Mouse (Mus musculus): ENCODE results near the gene Kirrel3. TPM values are rescaled to one million over a fixed set of nuclear protein-coding genes. Genes with fewer than 3 reads are reported as not detected.

Gene Kirrel3
- polyA plus RNA-seq, 1 experiment, result not detected

- Histone ChIP-seq H3K36me3 (ENCODE audit: control insufficient read depth) (no peaks in the 10 kb centered on the region), H3K4me3 (replicated peaks) (no peak overlapping the region), H3K9me3 (ENCODE audit: control insufficient read depth, low read length) (no peaks in the 10 kb centered on the region), H3K4me1 (ENCODE audit: control insufficient read depth) (no peaks in the 10 kb centered on the region), H3K27me3 (ENCODE audit: control insufficient read depth) (no peaks in the 10 kb centered on the region)
- no peak for TF ChIP-seq TAL1 (IDR thresholded peaks at IDR 0.05; ENCODE audit: low read length)
- TF ChIP-seq GATA1 (IDR thresholded peaks at IDR 0.05; ENCODE audit: low read length), result no peak
Measured at GRCm38 (mm10) chr9:34824358-34825088, 338.8 kb downstream of the Kirrel3 start.

- H3K9me3 ChIP-seq (ENCODE audit: control insufficient read depth, low read length), result no peaks in the 10 kb centered on the region
- no peaks in the 10 kb centered on the region for H3K36me3 ChIP-seq (ENCODE audit: control insufficient read depth)
- H3K4me1 ChIP-seq (ENCODE audit: control insufficient read depth), result no peaks in the 10 kb centered on the region
- no peak for TF ChIP-seq TAL1 (IDR thresholded peaks at IDR 0.05; ENCODE audit: low read length)
- no peak for TF ChIP-seq GATA1 (IDR thresholded peaks at IDR 0.05; ENCODE audit: low read length)
- H3K27me3 ChIP-seq (ENCODE audit: control insufficient read depth), result no peaks in the 10 kb centered on the region
- no peak overlapping the region for H3K4me3 ChIP-seq (replicated peaks)
Measured at GRCm38 (mm10) chr9:34825089-34825400, 339.4 kb downstream of the Kirrel3 start.

- H3K9me3 ChIP-seq (ENCODE audit: control insufficient read depth, low read length), result no peaks in the 10 kb centered on the region
- H3K27me3 ChIP-seq (ENCODE audit: control insufficient read depth), result no peaks in the 10 kb centered on the region
- H3K4me3 ChIP-seq (replicated peaks), result no peak overlapping the region
- TF ChIP-seq TAL1 (IDR thresholded peaks at IDR 0.05; ENCODE audit: low read length) (no peak), GATA1 (IDR thresholded peaks at IDR 0.05; ENCODE audit: low read length) (no peak)
- no peaks in the 10 kb centered on the region for H3K4me1 ChIP-seq (ENCODE audit: control insufficient read depth)
- no peaks in the 10 kb centered on the region for H3K36me3 ChIP-seq (ENCODE audit: control insufficient read depth)
Measured at GRCm38 (mm10) chr9:34825402-34826008, 339.8 kb downstream of the Kirrel3 start.

GRCm38 (mm10) chr9:34830696-34831095, 345.0 kb downstream of the Kirrel3 start:
- no peak for TF ChIP-seq GATA1 (IDR thresholded peaks at IDR 0.05; ENCODE audit: low read length)
- no peak for TF ChIP-seq TAL1 (IDR thresholded peaks at IDR 0.05; ENCODE audit: low read length)
- Histone ChIP-seq H3K9me3 (ENCODE audit: control insufficient read depth, low read length) (no peaks in the 10 kb centered on the region), H3K4me1 (ENCODE audit: control insufficient read depth) (no peaks in the 10 kb centered on the region), H3K36me3 (ENCODE audit: control insufficient read depth) (no peaks in the 10 kb centered on the region), H3K27me3 (ENCODE audit: control insufficient read depth) (no peaks in the 10 kb centered on the region), H3K4me3 (replicated peaks) (no peak overlapping the region)

GRCm38 (mm10) chr9:34836801-34837200, 351.1 kb downstream of the Kirrel3 start:
- no peak for TF ChIP-seq TAL1 (IDR thresholded peaks at IDR 0.05; ENCODE audit: low read length)
- TF ChIP-seq GATA1 (IDR thresholded peaks at IDR 0.05; ENCODE audit: low read length), result no peak
- Histone ChIP-seq H3K4me1 (ENCODE audit: control insufficient read depth) (no peaks in the 10 kb centered on the region), H3K36me3 (ENCODE audit: control insufficient read depth) (no peaks in the 10 kb centered on the region), H3K4me3 (replicated peaks) (no peak overlapping the region), H3K9me3 (ENCODE audit: control insufficient read depth, low read length) (no peaks in the 10 kb centered on the region), H3K27me3 (ENCODE audit: control insufficient read depth) (no peaks in the 10 kb centered on the region)

- H3K36me3 ChIP-seq (ENCODE audit: control insufficient read depth), result no peaks in the 10 kb centered on the region
- no peaks in the 10 kb centered on the region for H3K4me1 ChIP-seq (ENCODE audit: control insufficient read depth)
- no peaks in the 10 kb centered on the region for H3K27me3 ChIP-seq (ENCODE audit: control insufficient read depth)
- H3K9me3 ChIP-seq (ENCODE audit: control insufficient read depth, low read length), result no peaks in the 10 kb centered on the region
- TF ChIP-seq GATA1 (IDR thresholded peaks at IDR 0.05; ENCODE audit: low read length), result no peak
- no peak for TF ChIP-seq TAL1 (IDR thresholded peaks at IDR 0.05; ENCODE audit: low read length)
- no peak overlapping the region for H3K4me3 ChIP-seq (replicated peaks)
Measured at GRCm38 (mm10) chr9:34837700-34838462, 352.2 kb downstream of the Kirrel3 start.

GRCm38 (mm10) chr9:34843275-34843965, 357.7 kb downstream of the Kirrel3 start:
- H3K9me3 ChIP-seq (ENCODE audit: control insufficient read depth, low read length), result no peaks in the 10 kb centered on the region
- H3K4me3 ChIP-seq (replicated peaks), result no peak overlapping the region
- no peaks in the 10 kb centered on the region for H3K4me1 ChIP-seq (ENCODE audit: control insufficient read depth)
- H3K36me3 ChIP-seq (ENCODE audit: control insufficient read depth), result no peaks in the 10 kb centered on the region
- H3K27me3 ChIP-seq (ENCODE audit: control insufficient read depth), result no peaks in the 10 kb centered on the region
- TF ChIP-seq GATA1 (IDR thresholded peaks at IDR 0.05; ENCODE audit: low read length) (no peak), TAL1 (IDR thresholded peaks at IDR 0.05; ENCODE audit: low read length) (no peak)

- Histone ChIP-seq H3K36me3 (ENCODE audit: control insufficient read depth) (no peaks in the 10 kb centered on the region), H3K9me3 (ENCODE audit: control insufficient read depth, low read length) (no peaks in the 10 kb centered on the region), H3K4me3 (replicated peaks) (no peak overlapping the region), H3K27me3 (ENCODE audit: control insufficient read depth) (no peaks in the 10 kb centered on the region), H3K4me1 (ENCODE audit: control insufficient read depth) (no peaks in the 10 kb centered on the region)
- TF ChIP-seq GATA1 (IDR thresholded peaks at IDR 0.05; ENCODE audit: low read length) (no peak), TAL1 (IDR thresholded peaks at IDR 0.05; ENCODE audit: low read length) (no peak)
Measured at GRCm38 (mm10) chr9:34846440-34846839, 360.7 kb downstream of the Kirrel3 start.

- no peaks in the 10 kb centered on the region for H3K9me3 ChIP-seq (ENCODE audit: control insufficient read depth, low read length)
- H3K36me3 ChIP-seq (ENCODE audit: control insufficient read depth), result no peaks in the 10 kb centered on the region
- no peaks in the 10 kb centered on the region for H3K4me1 ChIP-seq (ENCODE audit: control insufficient read depth)
- H3K4me3 ChIP-seq (replicated peaks), result no peak overlapping the region
- H3K27me3 ChIP-seq (ENCODE audit: control insufficient read depth), result no peaks in the 10 kb centered on the region
- no peak for TF ChIP-seq GATA1 (IDR thresholded peaks at IDR 0.05; ENCODE audit: low read length)
- TF ChIP-seq TAL1 (IDR thresholded peaks at IDR 0.05; ENCODE audit: low read length), result no peak
Measured at GRCm38 (mm10) chr9:34847664-34848063, 362.0 kb downstream of the Kirrel3 start.
